Mouse (Mus musculus): Measurements from ENCODE around the gene Fggy. TPM values are rescaled to one million over a fixed set of nuclear protein-coding genes. Genes with fewer than 3 reads are reported as not detected.

The Fggy gene
- polyA plus RNA-seq, 1 experiment, result 10.8 TPM

DNA sequence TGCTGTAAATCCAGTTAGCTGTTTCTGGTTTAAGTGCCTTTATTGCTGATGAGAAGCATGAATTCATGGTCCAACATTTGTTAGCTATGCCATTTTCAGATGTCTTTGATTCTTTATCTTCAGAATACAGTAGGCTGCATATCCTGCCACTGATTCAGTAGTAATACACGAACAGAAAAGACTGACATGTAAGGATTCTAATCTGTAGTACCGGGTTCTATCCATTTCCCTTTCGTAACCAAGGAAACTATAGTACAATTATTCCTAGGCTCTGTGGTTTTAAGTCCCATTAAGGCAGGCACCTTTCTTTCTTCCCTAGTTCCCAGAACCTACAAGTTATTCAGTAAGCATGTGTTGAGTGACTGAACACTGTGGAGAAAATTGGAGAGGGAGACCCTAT, 113.3 kb downstream of the Fggy start:
- Histone ChIP-seq H3K4me3 (ENCODE audit: insufficient read depth, poor library complexity, severe bottlenecking) (no peak overlapping the region), H3K79me2 (ENCODE audit: control insufficient read depth, insufficient read depth) (no peaks in the 10 kb centered on the region), H3ac (ENCODE audit: control insufficient read depth, insufficient read length, low read depth) (no peak overlapping the region), H3K36me3 (ENCODE audit: control insufficient read depth, insufficient read depth) (no peaks in the 10 kb centered on the region), H3K79me3 (ENCODE audit: low read depth) (no peaks in the 10 kb centered on the region), H3K27me3 (ENCODE audit: control insufficient read depth, insufficient read depth, insufficient read length) (no peaks in the 10 kb centered on the region)
- TF ChIP-seq CTCF (IDR thresholded peaks at IDR 0.05; ENCODE audit: control insufficient read depth, insufficient read depth, insufficient read length) (no peak), MYOD1 (IDR thresholded peaks at IDR 0.05; ENCODE audit: control insufficient read depth, insufficient read length, low read depth) (no peak)

DNA sequence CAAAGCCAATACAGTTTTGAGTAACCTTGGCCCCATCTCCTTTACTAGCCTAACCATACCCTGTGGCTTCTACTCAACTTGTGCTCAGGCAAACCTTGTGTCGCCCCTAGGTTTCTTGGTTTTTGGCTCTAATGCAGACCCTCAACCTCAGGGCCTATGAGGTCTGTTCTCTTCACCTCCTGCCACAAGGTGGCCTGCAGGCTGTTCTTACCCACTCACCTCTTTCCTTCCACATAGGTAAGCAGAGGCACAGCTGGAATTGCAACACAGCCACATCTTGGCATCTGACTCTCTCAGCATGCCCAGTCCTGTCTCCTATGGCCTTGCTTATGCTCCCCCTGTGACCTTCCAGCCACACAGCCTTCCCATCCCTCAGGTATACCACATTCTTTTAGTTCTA, 114.7 kb downstream of the Fggy start:
- Histone ChIP-seq H3K4me3 (ENCODE audit: insufficient read depth, poor library complexity, severe bottlenecking) (no peak overlapping the region), H3K27me3 (ENCODE audit: control insufficient read depth, insufficient read depth, insufficient read length) (no peaks in the 10 kb centered on the region), H3K36me3 (ENCODE audit: control insufficient read depth, insufficient read depth) (no peaks in the 10 kb centered on the region), H3ac (ENCODE audit: control insufficient read depth, insufficient read length, low read depth) (no peak overlapping the region), H3K79me2 (ENCODE audit: control insufficient read depth, insufficient read depth) (no peaks in the 10 kb centered on the region), H3K79me3 (ENCODE audit: low read depth) (no peaks in the 10 kb centered on the region)
- no peak for TF ChIP-seq MAX (IDR thresholded peaks at IDR 0.05)
- no peak for TF ChIP-seq FOSL1 (IDR thresholded peaks at IDR 0.05; ENCODE audit: insufficient read depth, low read length, poor library complexity, severe bottlenecking)
- no peak for TF ChIP-seq MYOD1 (IDR thresholded peaks at IDR 0.05; ENCODE audit: control insufficient read depth, insufficient read length, low read depth)
- TF ChIP-seq CEBPB (IDR thresholded peaks at IDR 0.05; ENCODE audit: low read depth), result no peak
- no peak for TF ChIP-seq MYOG (IDR thresholded peaks at IDR 0.05; ENCODE audit: control insufficient read depth, extremely low read depth, insufficient read length)
- no peak for TF ChIP-seq USF1 (IDR thresholded peaks at IDR 0.05; ENCODE audit: low read depth)
- no peak for TF ChIP-seq CTCF (IDR thresholded peaks at IDR 0.05; ENCODE audit: control insufficient read depth, insufficient read depth, insufficient read length)

DNA sequence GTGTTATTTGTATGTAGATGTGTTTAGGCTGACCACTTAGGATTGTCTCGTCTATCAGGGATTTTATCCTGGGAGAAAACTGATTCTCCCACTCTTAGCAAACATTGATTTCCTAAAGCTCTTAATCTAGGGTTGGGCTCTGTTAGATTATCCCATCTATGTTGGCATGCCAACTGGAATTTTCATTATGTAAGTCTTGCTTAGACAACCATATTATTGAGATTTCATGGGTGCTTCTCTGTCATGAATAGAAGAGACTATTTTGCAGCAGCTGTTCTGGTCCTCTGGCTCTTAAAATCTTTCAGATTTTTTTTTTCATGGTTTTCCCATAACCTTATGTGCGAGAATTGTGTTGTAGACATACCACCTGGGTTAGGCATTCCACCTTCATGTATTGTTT, 119.1 kb downstream of the Fggy start:
- H3K79me2 ChIP-seq (ENCODE audit: control insufficient read depth, insufficient read depth), result no peaks in the 10 kb centered on the region
- no peaks in the 10 kb centered on the region for H3K36me3 ChIP-seq (ENCODE audit: control insufficient read depth, insufficient read depth)
- no peaks in the 10 kb centered on the region for H3K27me3 ChIP-seq (ENCODE audit: control insufficient read depth, insufficient read depth, insufficient read length)
- H3ac ChIP-seq (ENCODE audit: control insufficient read depth, insufficient read length, low read depth), result no peak overlapping the region
- H3K4me3 ChIP-seq (ENCODE audit: insufficient read depth, poor library complexity, severe bottlenecking), result no peak overlapping the region
- TF ChIP-seq CEBPB (IDR thresholded peaks at IDR 0.05; ENCODE audit: low read depth) (no peak), FOSL1 (IDR thresholded peaks at IDR 0.05; ENCODE audit: insufficient read depth, low read length, poor library complexity, severe bottlenecking) (no peak), MYOG (IDR thresholded peaks at IDR 0.05; ENCODE audit: control insufficient read depth, extremely low read depth, insufficient read length) (no peak), MYOD1 (IDR thresholded peaks at IDR 0.05; ENCODE audit: control insufficient read depth, insufficient read length, low read depth) (no peak), CTCF (IDR thresholded peaks at IDR 0.05; ENCODE audit: control insufficient read depth, insufficient read depth, insufficient read length) (no peak), MAX (IDR thresholded peaks at IDR 0.05) (no peak), USF1 (IDR thresholded peaks at IDR 0.05; ENCODE audit: low read depth) (no peak)
- no peaks in the 10 kb centered on the region for H3K79me3 ChIP-seq (ENCODE audit: low read depth)

DNA sequence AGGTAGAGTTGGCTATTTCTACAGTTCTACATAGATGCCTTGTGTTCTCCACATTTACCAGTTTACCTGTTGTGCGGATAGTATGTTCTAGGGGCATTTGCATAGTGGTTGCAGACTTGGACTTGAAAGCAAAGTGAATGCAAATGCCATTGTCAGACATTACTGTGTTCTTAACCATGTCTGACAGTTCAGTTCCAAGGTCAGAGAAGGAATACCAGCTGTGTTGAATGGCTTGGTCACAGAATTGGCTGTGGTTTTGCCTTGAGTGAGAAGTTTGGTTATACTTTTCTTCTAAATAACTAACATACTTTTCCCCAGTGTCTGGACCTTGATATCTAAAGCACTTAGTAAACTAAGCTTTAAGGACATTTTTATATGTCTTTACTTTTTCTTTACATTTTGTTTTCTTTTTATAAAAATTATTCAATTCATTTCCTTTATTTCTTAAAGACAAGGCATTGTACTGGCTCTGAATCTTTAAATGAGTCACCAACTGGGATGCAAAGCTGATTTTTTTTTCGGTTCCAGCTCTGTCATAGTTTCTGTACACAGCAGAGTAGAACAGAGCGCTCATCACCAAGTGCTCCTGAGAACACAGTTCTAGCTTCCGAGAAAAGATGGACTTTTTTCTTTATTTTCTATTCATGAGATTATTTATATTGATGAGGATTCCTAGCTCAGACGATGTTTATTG, 123.6 kb downstream of the Fggy start:
- H3K79me2 ChIP-seq (ENCODE audit: control insufficient read depth, insufficient read depth), result no peaks in the 10 kb centered on the region
- H3K4me3 ChIP-seq (ENCODE audit: insufficient read depth, poor library complexity, severe bottlenecking), result no peak overlapping the region
- TF ChIP-seq USF1 (IDR thresholded peaks at IDR 0.05; ENCODE audit: low read depth) (no peak), MYOG (IDR thresholded peaks at IDR 0.05; ENCODE audit: control insufficient read depth, extremely low read depth, insufficient read length) (no peak), FOSL1 (IDR thresholded peaks at IDR 0.05; ENCODE audit: insufficient read depth, low read length, poor library complexity, severe bottlenecking) (no peak), MAX (IDR thresholded peaks at IDR 0.05) (no peak), CEBPB (IDR thresholded peaks at IDR 0.05; ENCODE audit: low read depth) (no peak), CTCF (IDR thresholded peaks at IDR 0.05; ENCODE audit: control insufficient read depth, insufficient read depth, insufficient read length) (no peak), MYOD1 (IDR thresholded peaks at IDR 0.05; ENCODE audit: control insufficient read depth, insufficient read length, low read depth) (no peak)
- no peaks in the 10 kb centered on the region for H3K79me3 ChIP-seq (ENCODE audit: low read depth)
- no peaks in the 10 kb centered on the region for H3K27me3 ChIP-seq (ENCODE audit: control insufficient read depth, insufficient read depth, insufficient read length)
- no peak overlapping the region for H3ac ChIP-seq (ENCODE audit: control insufficient read depth, insufficient read length, low read depth)
- H3K36me3 ChIP-seq (ENCODE audit: control insufficient read depth, insufficient read depth), result no peaks in the 10 kb centered on the region

DNA sequence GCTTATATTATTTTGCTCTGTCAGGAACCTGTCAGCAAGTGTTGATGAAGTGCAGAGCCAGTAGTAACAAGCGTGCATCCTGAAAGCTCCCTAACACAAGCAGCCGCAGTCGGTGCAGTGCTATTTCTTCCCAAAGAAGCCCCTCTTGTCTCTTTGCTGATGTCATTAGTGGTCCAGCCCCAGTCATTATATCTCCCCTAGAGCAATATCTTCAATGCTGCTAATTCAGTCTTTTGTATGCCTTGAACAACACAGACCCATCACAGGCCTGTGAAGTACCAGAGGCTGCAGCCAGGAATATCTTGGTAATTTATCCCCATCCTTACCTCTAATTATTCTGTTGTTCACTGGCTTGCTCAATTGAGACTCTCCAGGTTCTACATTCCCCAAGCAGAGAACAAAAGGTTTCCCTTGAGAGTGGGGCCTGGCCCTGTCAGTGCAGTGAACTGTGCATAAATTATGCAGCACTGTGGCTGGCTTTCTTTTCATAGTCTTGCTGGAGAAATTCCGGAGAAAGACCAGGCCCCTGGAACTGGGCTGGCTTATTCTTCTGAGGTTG, 127.3 kb downstream of the Fggy start:
- no peak overlapping the region for H3ac ChIP-seq (ENCODE audit: control insufficient read depth, insufficient read length, low read depth)
- no peaks in the 10 kb centered on the region for H3K79me2 ChIP-seq (ENCODE audit: control insufficient read depth, insufficient read depth)
- no peaks in the 10 kb centered on the region for H3K36me3 ChIP-seq (ENCODE audit: control insufficient read depth, insufficient read depth)
- no peaks in the 10 kb centered on the region for H3K79me3 ChIP-seq (ENCODE audit: low read depth)
- H3K4me3 ChIP-seq (ENCODE audit: insufficient read depth, poor library complexity, severe bottlenecking), result no peak overlapping the region
- TF ChIP-seq CEBPB (IDR thresholded peaks at IDR 0.05; ENCODE audit: low read depth) (no peak), CTCF (IDR thresholded peaks at IDR 0.05; ENCODE audit: control insufficient read depth, insufficient read depth, insufficient read length) (no peak), USF1 (IDR thresholded peaks at IDR 0.05; ENCODE audit: low read depth) (no peak)
- H3K27me3 ChIP-seq (ENCODE audit: control insufficient read depth, insufficient read depth, insufficient read length), result no peaks in the 10 kb centered on the region

DNA sequence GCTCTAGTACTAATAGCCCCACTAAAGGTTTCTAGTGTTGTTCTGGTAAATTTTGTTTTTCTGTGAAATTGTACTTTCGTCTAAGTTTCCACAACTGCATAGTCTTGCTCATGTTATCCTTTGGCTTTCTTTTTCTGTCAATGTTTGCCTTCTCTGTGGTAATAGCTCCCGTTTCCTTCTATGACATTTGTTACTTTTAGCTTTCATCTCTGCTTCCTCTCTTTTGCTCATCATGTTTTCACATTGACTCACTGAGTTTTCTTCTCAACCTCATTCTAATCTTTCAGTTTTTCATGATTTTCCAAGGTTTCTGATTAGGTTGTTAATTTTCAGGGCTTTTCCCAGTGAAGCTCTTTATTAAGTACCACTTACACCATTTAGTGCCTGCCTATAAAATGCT, 129.5 kb downstream of the Fggy start:
- H3ac ChIP-seq (ENCODE audit: control insufficient read depth, insufficient read length, low read depth), result no peak overlapping the region
- H3K36me3 ChIP-seq (ENCODE audit: control insufficient read depth, insufficient read depth), result no peaks in the 10 kb centered on the region
- no peaks in the 10 kb centered on the region for H3K79me2 ChIP-seq (ENCODE audit: control insufficient read depth, insufficient read depth)
- no peaks in the 10 kb centered on the region for H3K79me3 ChIP-seq (ENCODE audit: low read depth)
- H3K27me3 ChIP-seq (ENCODE audit: control insufficient read depth, insufficient read depth, insufficient read length), result no peaks in the 10 kb centered on the region
- TF ChIP-seq FOSL1 (IDR thresholded peaks at IDR 0.05; ENCODE audit: insufficient read depth, low read length, poor library complexity, severe bottlenecking) (no peak), CEBPB (IDR thresholded peaks at IDR 0.05; ENCODE audit: low read depth) (no peak), MYOG (IDR thresholded peaks at IDR 0.05; ENCODE audit: control insufficient read depth, extremely low read depth, insufficient read length) (no peak), MAX (IDR thresholded peaks at IDR 0.05) (no peak), MYOD1 (IDR thresholded peaks at IDR 0.05; ENCODE audit: control insufficient read depth, insufficient read length, low read depth) (no peak), CTCF (IDR thresholded peaks at IDR 0.05; ENCODE audit: control insufficient read depth, insufficient read depth, insufficient read length) (no peak), USF1 (IDR thresholded peaks at IDR 0.05; ENCODE audit: low read depth) (no peak)
- H3K4me3 ChIP-seq (ENCODE audit: insufficient read depth, poor library complexity, severe bottlenecking), result no peak overlapping the region
